Mouse (Mus musculus) c-Kit-positive CD71-negative TER-119-negative erythroid progenitor cells, embryonic 14.5 days (primary cell): ENCODE measurements at regions not wholly inside any gene's neighbourhood (a gene's known extent, or its start where the extent isn't known, plus 50 kb on each side); places are given as distances from the start of the nearest gene placed in this dataset.

ENCODE experiments used
- DNase-seq: peaks from one replicate; pipeline ENCODE4 v3.0.0-alpha.2; 2013; ENCODE audit warnings: low read depth

GRCm38 (mm10) chr9:41376948-41377700, 215.6 kb upstream of the Ubash3b start:
- DNase-seq, result no peak

- no peak for DNase-seq
These were observed 214.6 kb upstream of the Ubash3b start for GRCm38 (mm10) chr9:41375984-41376651.

GRCm38 (mm10) chr9:41374591-41375481, 213.3 kb upstream of the Ubash3b start:
- DNase-seq, result no peak

- DNase-seq, result no peak
These were observed 204.9 kb upstream of the Ubash3b start for GRCm38 (mm10) chr9:41366405-41366804.

GRCm38 (mm10) chr9:41365251-41365650, 203.8 kb upstream of the Ubash3b start:
- no peak for DNase-seq

GRCm38 (mm10) chr9:41364442-41365250, 203.1 kb upstream of the Ubash3b start:
- DNase-seq, result no peak

- no peak for DNase-seq
These were observed 198.9 kb upstream of the Ubash3b start for GRCm38 (mm10) chr9:41360356-41360755.

GRCm38 (mm10) chr9:41359286-41359685, 197.8 kb upstream of the Ubash3b start:
- DNase-seq, result no peak

- no peak for DNase-seq
These were observed 183.8 kb upstream of the Ubash3b start for GRCm38 (mm10) chr9:41345338-41345737.

- no peak for DNase-seq
These were observed 175.9 kb upstream of the Ubash3b start for GRCm38 (mm10) chr9:41337375-41337774.

- DNase-seq, result no peak
These were observed 175.3 kb upstream of the Ubash3b start for GRCm38 (mm10) chr9:41336801-41337200.

- no peak for DNase-seq
These were observed 173.2 kb upstream of the Ubash3b start for GRCm38 (mm10) chr9:41334462-41335241.

GRCm38 (mm10) chr9:41333526-41333925, 172.0 kb upstream of the Ubash3b start:
- DNase-seq, result no peak

- DNase-seq, result no peak
These were observed 167.5 kb upstream of the Ubash3b start for GRCm38 (mm10) chr9:41328959-41329358.

GRCm38 (mm10) chr9:41328480-41328879, 167.0 kb upstream of the Ubash3b start:
- DNase-seq, result no peak

- no peak for DNase-seq
These were observed 166.6 kb upstream of the Ubash3b start for GRCm38 (mm10) chr9:41328056-41328455.

- DNase-seq, result no peak
These were observed 166.1 kb upstream of the Ubash3b start for GRCm38 (mm10) chr9:41327561-41327960.

GRCm38 (mm10) chr9:41326772-41327560, 165.5 kb upstream of the Ubash3b start:
- no peak for DNase-seq

- DNase-seq, result no peak
These were observed 160.0 kb upstream of the Ubash3b start for GRCm38 (mm10) chr9:41321521-41321920.

- no peak for DNase-seq
These were observed 157.6 kb upstream of the Ubash3b start for GRCm38 (mm10) chr9:41319066-41319465.
